Mouse (Mus musculus): ENCODE data around the gene Hba-x. TPM values are rescaled to one million over a fixed set of nuclear protein-coding genes. Genes with fewer than 3 reads are reported as not detected.

The Hba-x gene
- not detected for total RNA-seq (2021)

GRCm38 (mm10) chr11:32276347-32276746, at the start of gene Hba-x:
Gene Hba-x, plus strand, starts transcription at chr11:32276400.
- no peak for DNase-seq (ENCODE audit: extremely low spot score in 1 of 2, low spot score in 2 of 2)
- intact Hi-C loops (cut with DNase I): no loop called here

DNA sequence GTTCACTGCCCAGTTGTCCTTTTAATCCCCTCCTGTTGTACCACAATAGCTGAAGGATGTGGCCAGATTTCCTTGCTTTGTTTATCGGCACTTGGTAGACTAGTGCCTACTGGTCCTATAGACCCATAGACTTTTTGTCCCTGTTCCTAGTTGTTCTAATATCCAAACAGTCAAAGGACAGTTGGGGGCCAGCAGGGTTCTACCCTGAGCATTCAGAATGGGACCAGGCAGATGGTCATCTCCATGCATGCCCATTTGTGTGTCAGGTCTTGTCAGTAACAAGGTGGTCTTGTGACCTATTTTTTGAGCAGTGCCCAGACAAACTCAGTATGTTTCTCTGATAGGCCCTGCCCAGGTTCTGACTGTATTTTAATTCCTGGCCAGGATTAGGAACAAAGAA, 49.2 kb upstream of the Hba-x start:
- DNase-seq (ENCODE audit: extremely low spot score in 1 of 2, low spot score in 2 of 2): no peak
- intact Hi-C loops (cut with DNase I): no loop called here

- intact Hi-C loops (cut with DNase I): no loop called here
- DNase-seq (ENCODE audit: extremely low spot score in 1 of 2, low spot score in 2 of 2): no peak
Observed at GRCm38 (mm10) chr11:32227555-32227954, 48.6 kb upstream of the Hba-x start.

DNA sequence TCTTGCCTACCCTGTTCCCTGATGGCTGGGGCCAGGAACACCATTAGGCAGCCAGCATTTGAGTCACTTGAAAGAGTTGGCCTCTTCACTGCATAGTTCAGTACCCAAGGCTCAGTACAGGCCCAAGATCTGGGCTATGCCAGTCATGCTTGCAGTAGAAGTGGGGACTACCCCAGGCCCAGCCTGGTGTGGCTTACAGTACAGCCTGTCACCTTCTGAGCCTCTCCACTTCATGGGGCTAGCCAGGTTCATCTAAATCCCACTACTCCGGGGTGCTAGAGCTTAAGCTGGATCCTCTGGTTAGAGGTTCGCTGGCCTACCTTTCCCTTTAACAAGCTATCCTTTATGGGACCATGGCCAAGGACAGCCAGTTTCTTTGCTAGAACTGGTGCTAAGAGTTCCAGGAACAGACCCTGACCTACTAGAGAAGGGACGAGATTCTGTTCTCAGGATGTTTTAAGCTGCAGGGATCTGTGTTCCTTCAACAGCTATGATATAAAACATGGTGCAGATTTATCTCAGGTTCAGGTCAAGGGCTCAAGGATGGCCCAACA, 47.8 kb upstream of the Hba-x start:
- DNase-seq (ENCODE audit: extremely low spot score in 1 of 2, low spot score in 2 of 2): peak in 1 of 2 experiments; percentile 6
- intact Hi-C loops (cut with DNase I): no loop called here

- DNase-seq (ENCODE audit: extremely low spot score in 1 of 2, low spot score in 2 of 2): no peak
- intact Hi-C loops (cut with DNase I): no loop called here
Observed at GRCm38 (mm10) chr11:32230220-32230619, 46.0 kb upstream of the Hba-x start.

- no peak for DNase-seq (ENCODE audit: extremely low spot score in 1 of 2, low spot score in 2 of 2)
- intact Hi-C loops (cut with DNase I): no loop called here
Observed at GRCm38 (mm10) chr11:32231125-32231524, 45.1 kb upstream of the Hba-x start.

- intact Hi-C loops (cut with DNase I): no loop called here
Observed at GRCm38 (mm10) chr11:32232848-32233247, 43.4 kb upstream of the Hba-x start.

GRCm38 (mm10) chr11:32233895-32234294, 42.3 kb upstream of the Hba-x start:
- intact Hi-C loops (cut with DNase I): no loop called here
- peak in 1 of 2 experiments; percentile 18 for DNase-seq (ENCODE audit: extremely low spot score in 1 of 2, low spot score in 2 of 2)

More at GRCm38 (mm10) chr11:32232848-32233247, 43.4 kb upstream of the Hba-x start:
- DNase-seq (ENCODE audit: extremely low spot score in 1 of 2, low spot score in 2 of 2): peak in 1 of 2 experiments; percentile 35

GRCm38 (mm10) chr11:32234816-32235485, 41.2 kb upstream of the Hba-x start:
- intact Hi-C loops (cut with DNase I): loop anchor here (5.0 kb wide), 1 partner anchor 53 kb away; no protein-coding TSS in a partner anchor

GRCm38 (mm10) chr11:32235646-32236045, 40.6 kb upstream of the Hba-x start:
- intact Hi-C loops (cut with DNase I): loop anchor here (5.0 kb wide), 1 partner anchor 53 kb away; no protein-coding TSS in a partner anchor
- peak; percentile 86 to 92 for DNase-seq (ENCODE audit: extremely low spot score in 1 of 2, low spot score in 2 of 2)

More at GRCm38 (mm10) chr11:32234816-32235485, 41.2 kb upstream of the Hba-x start:
- DNase-seq (ENCODE audit: extremely low spot score in 1 of 2, low spot score in 2 of 2): no peak

GRCm38 (mm10) chr11:32236132-32236531, 40.1 kb upstream of the Hba-x start:
- DNase-seq (ENCODE audit: extremely low spot score in 1 of 2, low spot score in 2 of 2): no peak
- intact Hi-C loops (cut with DNase I): loop anchor here (5.0 kb wide), 1 partner anchor 54 kb away; no protein-coding TSS in a partner anchor

DNA sequence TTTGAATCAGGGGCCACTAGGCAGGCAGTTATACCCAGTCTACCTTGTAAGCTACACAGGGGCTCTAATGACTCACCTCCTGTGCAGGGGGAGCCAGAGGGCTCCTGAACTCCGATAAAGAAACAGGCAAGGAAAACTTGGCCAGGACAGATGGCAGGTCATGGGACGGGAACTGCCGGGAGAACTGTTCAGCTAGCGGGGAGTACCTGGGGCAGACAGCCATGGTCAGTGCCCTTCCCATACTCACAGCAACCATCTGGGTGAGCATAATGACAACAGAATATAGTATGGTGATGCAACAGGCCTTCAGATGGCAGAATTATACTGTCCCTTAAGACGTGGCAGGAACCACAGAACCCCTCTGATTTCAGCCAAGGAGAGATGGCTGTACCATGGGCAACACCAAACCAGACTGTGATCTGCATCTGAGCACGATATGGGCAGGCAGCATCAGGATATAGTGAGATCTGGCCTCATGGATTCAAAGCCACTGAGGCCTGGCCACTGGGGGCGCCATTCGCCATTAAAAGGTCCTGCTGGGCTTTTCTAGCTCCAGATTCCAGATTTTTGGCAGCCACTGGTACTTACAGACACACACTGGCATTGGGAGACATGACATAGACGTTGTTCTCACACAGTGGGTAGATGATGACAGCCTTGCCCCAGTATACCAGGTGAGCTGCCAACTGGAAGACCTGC, 39.3 kb upstream of the Hba-x start:
- intact Hi-C loops (cut with DNase I): loop anchor here (5.0 kb wide), 1 partner anchor 55 kb away; no protein-coding TSS in a partner anchor
- peak in 1 of 2 experiments; percentile 80 for DNase-seq (ENCODE audit: extremely low spot score in 1 of 2, low spot score in 2 of 2)

GRCm38 (mm10) chr11:32237411-32237795, 38.8 kb upstream of the Hba-x start:
- DNase-seq (ENCODE audit: extremely low spot score in 1 of 2, low spot score in 2 of 2): no peak
- intact Hi-C loops (cut with DNase I): loop anchor here (5.0 kb wide), 1 partner anchor 55 kb away; no protein-coding TSS in a partner anchor

GRCm38 (mm10) chr11:32238093-32238860, 37.9 kb upstream of the Hba-x start:
- DNase-seq (ENCODE audit: extremely low spot score in 1 of 2, low spot score in 2 of 2): peak in 1 of 2 experiments; percentile 75
- intact Hi-C loops (cut with DNase I): loop anchor here (2.0 to 5.0 kb wide), 2 partner anchors 21 to 56 kb away; no protein-coding TSS in a partner anchor

DNA sequence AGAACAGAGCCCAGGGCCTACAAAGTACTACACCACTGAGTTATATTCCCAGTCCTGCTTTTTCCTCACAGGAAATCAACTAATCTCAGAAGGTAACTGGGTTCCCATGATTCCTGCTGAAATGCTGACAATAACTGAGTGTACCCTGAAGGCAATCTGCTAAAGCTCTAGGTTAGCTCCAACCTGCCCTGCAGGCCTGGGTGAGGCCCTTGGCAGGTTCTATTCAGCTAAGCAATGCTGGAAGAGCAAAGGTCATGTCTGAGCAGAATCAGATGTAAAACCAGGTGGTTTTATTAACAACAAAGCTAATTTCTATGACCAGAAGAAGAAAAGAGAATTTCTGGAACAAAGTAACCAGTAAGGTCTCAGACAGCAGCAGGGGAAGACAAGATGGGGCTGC, 34.8 kb upstream of the Hba-x start:
- DNase-seq (ENCODE audit: extremely low spot score in 1 of 2, low spot score in 2 of 2): no peak
- intact Hi-C loops (cut with DNase I): no loop called here

- intact Hi-C loops (cut with DNase I): no loop called here
- DNase-seq (ENCODE audit: extremely low spot score in 1 of 2, low spot score in 2 of 2): no peak
Observed at GRCm38 (mm10) chr11:32242209-32242608, 34.0 kb upstream of the Hba-x start.

GRCm38 (mm10) chr11:32243205-32243955, 32.8 kb upstream of the Hba-x start:
- peak in 1 of 2 experiments; percentile 73 for DNase-seq (ENCODE audit: extremely low spot score in 1 of 2, low spot score in 2 of 2)
- intact Hi-C loops (cut with DNase I): no loop called here

DNA sequence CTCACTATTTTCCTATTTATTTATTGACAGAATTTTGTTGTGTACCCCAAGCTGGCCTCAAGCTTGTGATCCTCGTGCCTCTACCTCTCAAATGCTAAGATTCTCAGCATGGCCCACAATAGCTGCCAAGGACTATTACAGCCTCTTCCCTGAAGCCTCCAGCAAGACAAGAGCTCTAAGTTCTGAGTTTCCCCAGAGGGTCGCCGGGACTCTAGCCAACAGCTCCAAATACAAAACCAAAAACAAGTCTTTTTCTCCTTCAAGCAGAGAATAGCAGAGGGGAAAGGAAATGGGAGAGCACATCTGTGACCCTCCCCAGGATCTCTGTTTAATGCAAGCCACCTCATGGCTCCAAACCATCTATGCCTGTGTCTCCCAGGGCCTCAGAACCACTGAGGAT, 32.1 kb upstream of the Hba-x start:
- DNase-seq (ENCODE audit: extremely low spot score in 1 of 2, low spot score in 2 of 2): peak in 1 of 2 experiments; percentile 43
- intact Hi-C loops (cut with DNase I): no loop called here

All from left cerebral cortex, postnatal 10 days (tissue).